Mouse (Mus musculus) kidney, postnatal 4 days (tissue): ENCODE results near the gene Tspan11.

Experiments used
- DNase-seq, 2 experiments: peaks; one replicate each; pipeline ENCODE4 v3.0.0; 2021; ENCODE audit warnings: mixed read lengths in 2 of 2

Gene Tspan11

GRCm38 (mm10) chr6:127887511-127888421, at the start of gene Tspan11:
Tspan11 (plus strand) TSS chr6:127887589.
- peak; percentile 62 to 74 for DNase-seq

DNA sequence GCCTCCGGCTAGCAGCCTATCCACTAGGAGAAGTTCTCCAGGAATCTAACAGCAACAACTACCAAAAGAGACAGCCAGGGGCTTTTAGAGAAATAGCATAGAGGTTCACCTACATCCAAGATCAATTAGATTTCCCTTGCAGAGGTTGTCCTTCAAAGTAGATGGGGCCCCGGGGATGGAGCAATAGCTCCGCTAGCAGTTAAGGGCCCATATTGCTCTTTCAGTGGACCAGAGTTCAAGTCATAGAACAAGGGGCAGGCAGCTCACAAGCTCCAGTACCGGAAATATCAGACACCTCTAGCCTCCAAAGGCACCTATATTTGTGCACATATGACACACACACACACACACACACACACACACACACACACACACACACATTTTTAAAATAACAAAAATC, 49.5 kb upstream of the Tspan11 start:
- no peak for DNase-seq

DNA sequence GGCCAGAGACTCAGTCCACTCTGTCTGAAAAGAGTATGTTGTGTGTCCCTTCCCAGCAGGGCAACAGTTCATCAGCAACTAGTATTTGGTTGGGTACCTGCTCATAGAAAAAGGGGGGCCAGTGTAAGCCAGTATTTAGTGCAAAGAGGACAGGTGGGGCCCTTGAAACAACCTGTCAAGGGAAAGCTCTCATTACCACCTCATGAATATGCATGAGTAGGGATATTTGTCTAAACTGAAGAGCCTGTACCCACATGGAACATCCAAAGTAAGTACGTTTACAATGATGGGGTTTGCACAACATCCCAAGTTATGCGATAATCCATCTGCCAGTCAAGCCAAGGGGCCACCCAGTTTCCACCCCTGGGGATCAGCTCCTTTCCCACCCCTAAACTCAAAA, 47.9 kb upstream of the Tspan11 start:
- no peak for DNase-seq

- no peak for DNase-seq
Observed at GRCm38 (mm10) chr6:127840171-127840570, 47.2 kb upstream of the Tspan11 start.

DNA sequence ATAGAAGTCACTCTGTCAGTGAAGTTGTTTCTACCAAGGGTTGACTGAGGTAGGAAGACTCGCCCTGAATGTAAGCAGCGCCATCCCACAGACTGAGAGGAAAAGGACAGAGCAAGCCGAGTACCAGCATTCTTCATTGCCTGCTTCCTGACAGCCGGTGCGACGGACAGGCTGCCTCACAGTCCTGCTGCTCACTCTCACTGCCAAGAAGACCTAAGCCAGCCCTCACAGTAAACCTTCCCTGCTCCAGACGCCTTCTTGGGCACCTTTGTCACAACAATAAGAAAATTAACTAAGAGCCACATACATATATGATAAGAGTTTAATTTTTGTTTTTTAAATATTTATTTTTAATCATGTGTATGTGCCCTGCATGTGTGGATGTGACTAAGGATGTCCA, 46.1 kb upstream of the Tspan11 start:
- no peak for DNase-seq

DNA sequence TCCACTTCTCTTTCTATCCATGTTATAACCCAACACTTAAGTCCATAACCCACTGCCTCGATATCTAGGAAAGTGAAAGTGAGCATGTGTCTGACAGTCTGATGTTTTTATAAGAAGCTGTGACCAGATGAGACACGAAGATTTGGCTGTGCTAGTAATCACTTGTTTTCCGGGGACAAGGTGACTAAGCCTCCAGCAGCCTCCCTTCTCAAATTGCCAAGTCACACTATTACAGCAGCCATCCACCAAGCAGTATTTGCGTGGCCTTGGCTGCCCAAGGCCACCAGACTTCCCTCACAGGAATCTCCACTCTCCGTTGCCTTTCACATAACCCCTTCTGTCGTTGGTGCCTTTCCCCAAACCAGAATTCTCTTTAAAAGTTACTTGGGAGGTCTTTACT, 40.9 kb upstream of the Tspan11 start:
- DNase-seq, result no peak

GRCm38 (mm10) chr6:127849496-127849895, 37.9 kb upstream of the Tspan11 start:
- no peak for DNase-seq

- no peak for DNase-seq
Observed at GRCm38 (mm10) chr6:127851611-127852010, 35.8 kb upstream of the Tspan11 start.

GRCm38 (mm10) chr6:127853241-127853640, 34.1 kb upstream of the Tspan11 start:
- DNase-seq, result no peak

DNA sequence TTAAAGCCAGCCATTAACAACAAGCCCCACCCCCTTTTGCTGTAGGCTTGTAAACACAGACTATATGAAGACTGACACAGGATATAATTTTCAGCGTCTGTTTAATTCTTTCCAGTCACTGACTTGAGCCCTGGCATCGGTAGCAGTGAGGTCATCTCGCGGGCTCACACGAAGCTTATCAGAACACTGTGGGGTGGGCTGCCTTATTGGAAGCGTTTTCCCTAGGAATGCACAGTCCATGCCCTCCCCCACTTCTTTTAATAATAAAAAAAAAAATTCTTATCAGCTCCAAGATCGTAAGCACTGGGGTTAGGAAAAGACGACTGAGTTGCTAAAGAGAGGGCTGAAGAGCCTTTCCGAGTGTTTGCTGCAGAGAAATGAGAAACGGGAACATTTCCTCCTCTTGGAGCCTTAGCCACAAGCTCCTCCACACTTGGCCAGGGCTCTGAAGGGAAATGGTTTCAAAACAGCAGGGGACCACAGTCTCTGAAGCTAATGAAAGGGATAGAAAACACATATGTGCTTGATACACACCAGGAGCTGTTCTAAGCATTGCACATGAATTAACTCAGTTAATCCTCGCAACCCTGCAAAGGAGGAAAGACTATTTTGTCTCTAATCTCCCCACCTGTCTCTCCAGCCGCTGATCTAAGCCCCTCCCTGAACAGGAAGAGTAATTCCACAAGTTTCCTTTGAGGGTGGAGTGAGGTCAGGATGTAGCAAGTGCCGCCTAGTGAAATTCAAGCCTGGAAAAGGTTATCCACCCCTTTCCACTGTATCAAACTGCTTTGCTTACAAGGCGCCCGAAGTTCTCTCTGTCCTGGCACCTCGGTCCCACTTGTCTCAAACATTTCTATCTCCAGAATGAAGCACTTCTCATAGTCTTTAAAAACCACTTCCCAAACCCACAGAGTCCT, 33.4 kb upstream of the Tspan11 start:
- DNase-seq, result peak in 1 of 2 experiments; percentile 24

DNA sequence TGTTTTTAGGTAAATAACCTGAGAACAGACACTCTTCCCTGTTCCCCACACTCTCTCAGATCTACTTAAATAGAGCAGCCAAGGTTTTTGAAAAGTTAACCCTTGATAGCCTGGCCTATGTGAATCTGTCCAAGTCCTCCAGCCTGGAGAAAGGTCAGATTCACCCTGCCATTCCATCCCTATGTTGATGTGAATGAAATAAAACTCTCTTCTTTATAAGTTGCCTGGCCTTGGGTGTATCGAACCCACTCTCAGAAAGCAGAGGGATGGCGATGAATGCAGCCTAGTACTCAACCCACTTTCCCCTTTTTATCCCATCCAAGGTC, 32.7 kb upstream of the Tspan11 start:
- DNase-seq, result no peak

DNA sequence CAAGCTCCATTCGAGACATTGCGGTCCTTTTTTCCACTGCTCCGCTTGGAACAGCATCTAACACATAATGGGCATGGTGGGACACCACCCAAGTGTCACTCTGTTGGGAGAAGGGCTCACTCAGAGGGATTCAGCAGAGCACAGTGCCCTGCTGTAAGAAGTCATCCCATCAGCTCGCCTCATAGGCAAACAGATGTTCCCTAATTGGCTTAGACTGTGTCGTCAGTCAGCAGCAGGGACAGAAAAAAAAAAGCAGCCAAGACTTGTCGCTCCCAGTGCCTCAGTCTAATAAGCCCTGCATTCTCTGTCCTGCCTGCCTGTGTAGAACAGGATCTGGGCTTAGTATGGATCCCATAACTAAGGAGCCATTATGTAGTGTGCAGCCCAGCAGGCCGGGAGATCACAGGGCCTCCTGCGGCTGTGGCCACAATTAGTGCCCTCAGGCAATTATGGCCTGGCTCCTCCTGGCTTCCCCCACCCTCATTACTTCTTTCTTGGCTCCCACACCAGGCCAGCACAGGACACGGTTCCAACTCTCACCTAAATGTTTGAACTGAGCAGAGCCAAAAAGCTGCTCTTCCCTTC, 31.6 kb upstream of the Tspan11 start:
- DNase-seq, result no peak

DNA sequence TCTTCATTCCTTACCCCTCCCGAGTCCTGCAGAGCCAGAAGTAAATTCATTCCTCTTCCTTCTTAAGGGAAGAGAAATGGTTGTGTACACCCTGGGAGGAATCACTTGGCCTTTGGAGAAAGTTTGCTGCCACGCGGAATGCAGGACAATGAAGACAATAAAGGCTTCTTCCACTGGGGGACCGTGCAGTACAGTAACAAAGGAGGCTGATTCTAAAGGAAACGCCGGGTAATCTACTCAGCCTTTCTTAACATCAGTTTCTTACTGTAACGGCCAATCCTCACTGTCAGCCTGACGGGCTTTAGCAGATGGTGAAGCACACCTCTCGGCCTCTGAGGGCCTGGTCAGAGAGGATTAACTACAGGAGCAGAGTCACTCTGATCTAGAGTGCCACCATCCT, 25.4 kb upstream of the Tspan11 start:
- DNase-seq, result no peak

- DNase-seq, result no peak
Observed at GRCm38 (mm10) chr6:127865391-127865790, 22.0 kb upstream of the Tspan11 start.

- peak; percentile 49 to 60 for DNase-seq
Observed at GRCm38 (mm10) chr6:127868546-127868945, 18.8 kb upstream of the Tspan11 start.

DNA sequence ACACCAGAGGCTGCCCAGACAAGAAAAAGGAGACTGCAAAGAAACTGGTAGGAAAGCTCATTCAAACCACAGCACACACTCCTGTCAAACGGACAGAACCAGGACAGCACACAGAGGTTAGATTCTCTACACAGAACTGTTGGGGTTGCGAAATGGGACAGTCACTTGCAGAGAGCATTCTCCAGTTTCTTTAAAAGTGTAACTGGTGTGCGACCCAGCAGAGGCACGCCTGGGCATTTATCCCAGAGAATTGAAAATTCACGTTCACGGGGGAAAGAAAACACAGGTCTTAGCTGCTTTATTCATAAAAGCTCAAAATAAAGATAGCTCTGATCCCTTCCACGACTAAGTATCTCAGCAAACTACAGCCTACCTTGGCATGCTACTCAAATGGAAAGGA, 18.3 kb upstream of the Tspan11 start:
- DNase-seq, result no peak

GRCm38 (mm10) chr6:127870345-127871324, 16.8 kb upstream of the Tspan11 start:
- DNase-seq, result peak in 1 of 2 experiments; percentile 7

DNA sequence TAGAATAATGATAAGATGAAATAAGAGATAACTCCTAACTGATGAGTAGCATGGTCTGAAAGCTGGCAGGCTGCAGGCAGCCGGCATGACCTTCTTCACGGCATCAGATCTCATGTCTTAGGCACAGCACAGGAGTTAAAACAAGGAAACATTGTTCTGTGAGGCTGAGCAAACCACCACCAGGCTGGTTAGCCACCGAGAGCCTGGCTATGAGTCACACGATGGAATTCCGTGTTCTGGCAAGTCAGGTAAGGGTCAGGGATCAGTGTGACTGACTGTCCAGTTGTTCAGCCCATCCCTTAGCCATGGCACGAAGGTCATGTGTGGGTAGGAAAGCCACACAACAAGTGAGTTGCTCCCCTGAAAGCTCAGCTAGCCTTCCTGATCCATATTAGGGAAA, 16.0 kb upstream of the Tspan11 start:
- DNase-seq, result no peak

DNA sequence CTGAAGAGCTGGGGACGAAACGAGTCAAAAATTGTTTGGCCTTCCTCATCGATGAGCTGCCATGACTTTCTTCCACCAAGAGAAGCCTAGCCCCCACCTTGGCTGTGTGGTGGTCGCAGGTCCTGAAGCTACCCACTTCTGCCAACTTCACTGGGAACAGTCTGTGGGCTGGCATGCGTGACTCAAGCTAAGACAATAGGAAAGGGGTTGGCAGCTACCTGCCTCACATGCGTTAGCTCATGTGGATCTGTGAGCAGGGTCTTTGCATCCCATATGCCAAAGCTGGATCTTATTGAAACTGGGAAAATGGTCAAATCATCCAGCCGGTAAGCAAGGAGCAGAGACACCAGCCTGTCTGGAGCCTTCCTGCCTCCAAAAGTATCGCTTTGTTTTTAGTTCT, 14.8 kb upstream of the Tspan11 start:
- no peak for DNase-seq

DNA sequence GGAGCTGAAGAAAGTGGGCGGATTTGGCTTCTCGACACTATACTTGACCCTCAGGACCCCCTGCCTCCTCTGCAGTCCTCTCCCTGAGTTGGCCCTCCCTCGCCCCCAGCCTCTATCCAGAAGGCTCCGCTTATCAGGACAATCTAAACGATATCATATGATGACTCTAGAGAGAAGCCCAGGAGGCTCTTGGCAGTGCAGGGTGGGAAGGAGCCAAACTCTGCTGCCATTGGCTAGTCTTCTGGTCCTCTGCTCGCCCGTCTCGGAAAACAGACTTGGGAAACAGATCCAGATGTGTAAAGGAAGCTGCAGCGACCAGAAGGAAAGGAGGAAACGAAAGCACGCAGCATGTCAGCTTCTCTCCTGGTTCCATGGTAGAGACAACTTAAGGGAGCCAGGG, 11.5 kb upstream of the Tspan11 start:
- DNase-seq, result no peak

GRCm38 (mm10) chr6:127876436-127876835, 11.0 kb upstream of the Tspan11 start:
- DNase-seq, result no peak

GRCm38 (mm10) chr6:127877026-127877425, 10.4 kb upstream of the Tspan11 start:
- DNase-seq, result peak; percentile 21 to 31
